Mouse (Mus musculus) liver, embryonic 14.5 days (tissue): ENCODE measurements at regions not wholly inside any gene's neighbourhood (a gene's known extent, or its start where the extent isn't known, plus 50 kb on each side); places are given as distances from the start of the nearest gene placed in this dataset.

ENCODE experiments used
- ATAC-seq: fragments of 200-750 bp; cut with Nextera tagmentation; 2 replicates; pipeline ENCODE4 v1.8.0; 2017; ENCODE audit warnings: moderate number of reproducible peaks, mild to moderate bottlenecking, moderate library complexity; ENCODE audit not compliant: insufficient read depth
- DNase-seq, 3 experiments: peaks; one replicate each; pipeline ENCODE4 v3.0.0-alpha.2; 2012 to 2013; ENCODE audit warnings: low read depth in 3 of 3, low spot score in 3 of 3
- H3K27ac ChIP-seq: fragments of 300-500 bp; sonication (generic); 2 replicates; pipeline ENCODE4 v1.5.1; 2014; ENCODE audit warnings: moderate library complexity, mild to moderate bottlenecking, control low read depth, inconsistent platforms
- H3K27me3 ChIP-seq: fragments of 300-500 bp; sonication (generic); 2 replicates; pipeline ENCODE4 v1.6.1; 2014; ENCODE audit warnings: mild to moderate bottlenecking, low read length, moderate library complexity; ENCODE audit not compliant: control insufficient read depth, insufficient read depth
- H3K36me3 ChIP-seq: fragments of 300-500 bp; sonication (generic); replicated peaks from 2 replicates; pipeline ENCODE4 v1.6.1; 2014; ENCODE audit warnings: low read depth; ENCODE audit not compliant: control insufficient read depth, insufficient read depth
- H3K4me1 ChIP-seq, 2 experiments: fragments of 200-500 bp in 1 of 2; fragments of 300-500 bp in 1 of 2; sonication (generic) in 1 of 2; replicated peaks; 2 replicates each; pipeline ENCODE4 v1.6.1; 2012 to 2014; ENCODE audit warnings: antibody characterized with exemption in 1 of 2, inconsistent platforms in 1 of 2, low read length in 1 of 2; ENCODE audit not compliant: control insufficient read depth in 2 of 2, insufficient read depth in 2 of 2
- H3K4me2 ChIP-seq: fragments of 300-500 bp; sonication (generic); 2 replicates; pipeline ENCODE4 v1.6.1; 2014; ENCODE audit warnings: low read depth, mild to moderate bottlenecking, control low read depth, moderate library complexity
- H3K4me3 ChIP-seq, 2 experiments: fragments of 200-500 bp in 1 of 2; fragments of 300-500 bp in 1 of 2; sonication (generic) in 1 of 2; 2 replicates each; pipeline ENCODE4 v1.5.1; 2012 to 2014; ENCODE audit warnings: low read depth in 2 of 2, low read length in 2 of 2, mild to moderate bottlenecking in 2 of 2, control low read depth in 1 of 2, inconsistent platforms in 1 of 2, moderate library complexity in 1 of 2; ENCODE audit not compliant: insufficient read depth in 1 of 2
- H3K9ac ChIP-seq: fragments of 300-500 bp; sonication (generic); replicated peaks from 2 replicates; pipeline ENCODE4 v1.6.1; 2014; ENCODE audit warnings: mild to moderate bottlenecking, control low read depth, moderate library complexity
- H3K9me3 ChIP-seq: fragments of 300-500 bp; sonication (generic); 2 replicates; pipeline ENCODE4 v1.6.1; 2016; ENCODE audit warnings: low read length, mixed read lengths; ENCODE audit not compliant: control insufficient read depth
- CTCF ChIP-seq: IDR thresholded peaks from 2 replicates; pipeline ENCODE4 v1.5.1; 2016; ENCODE audit warnings: antibody characterized with exemption, low read depth, control low read depth
- EP300 ChIP-seq: IDR thresholded peaks from 2 replicates; pipeline ENCODE4 v1.6.1; 2016; ENCODE audit warnings: antibody characterized with exemption, low read depth
- WGBS: fragments of 180-500 bp; shearing (Covaris S2); extraction: QIAGEN DNeasy Blood & Tissue Kit; methylation state at CpG from one replicate; pipeline ENCODE4 v1.1.7; 2014; ENCODE audit not compliant: insufficient replicate concordance; 5-methylcytosine and 5-hydroxymethylcytosine counted together

- DNase-seq (no peak), ATAC-seq (no peak)
- peaks cover 0 to 4% of the 10 kb centered on the region in 2 experiments; a peak in 1 of 4 replicates for H3K4me1 ChIP-seq
- no peaks in the 10 kb centered on the region for H3K27me3 ChIP-seq
- H3K4me2 ChIP-seq: no peak overlapping the region
- TF ChIP-seq CTCF (no peak), EP300 (no peak)
- H3K4me3 ChIP-seq: no peak overlapping the region
- H3K36me3 ChIP-seq: no peaks in the 10 kb centered on the region
- H3K27ac ChIP-seq: no peak overlapping the region
- H3K9me3 ChIP-seq: no peaks in the 10 kb centered on the region
- WGBS: 32% methylated on average over 6 of the region's 6 CpGs
- H3K9ac ChIP-seq: no peak overlapping the region
These were observed 123.7 kb upstream of the Rnaseh2b start for GRCm38 (mm10) chr14:62168711-62169110.

GRCm38 (mm10) chr14:62170385-62170784 lies 122.0 kb upstream of the Rnaseh2b start:
- H3K4me1 ChIP-seq: peaks cover 0 to 4% of the 10 kb centered on the region in 2 experiments; a peak in 1 of 4 replicates
- no peak overlapping the region for H3K27ac ChIP-seq
- no peak overlapping the region for H3K9ac ChIP-seq
- no peak for ATAC-seq
- no peaks in the 10 kb centered on the region for H3K27me3 ChIP-seq
- H3K9me3 ChIP-seq: no peaks in the 10 kb centered on the region
- DNase-seq: no peak
- TF ChIP-seq EP300: no peak
- 52% methylated on average over 5 of the region's 5 CpGs for WGBS
- H3K36me3 ChIP-seq: no peaks in the 10 kb centered on the region
- H3K4me3 ChIP-seq: no peak overlapping the region
- H3K4me2 ChIP-seq: no peak overlapping the region

GRCm38 (mm10) chr14:62171256-62172047 lies 120.9 kb upstream of the Rnaseh2b start:
- DNase-seq (no peak), ATAC-seq (no peak)
- peaks cover 0 to 2% of the 10 kb centered on the region in 2 experiments; a peak in 1 of 4 replicates for H3K4me1 ChIP-seq
- no peaks in the 10 kb centered on the region for H3K9me3 ChIP-seq
- no peak overlapping the region for H3K4me2 ChIP-seq
- H3K27me3 ChIP-seq: no peaks in the 10 kb centered on the region
- no peak overlapping the region for H3K4me3 ChIP-seq
- WGBS: 67% methylated on average over 15 of the region's 15 CpGs
- H3K36me3 ChIP-seq: no peaks in the 10 kb centered on the region
- TF ChIP-seq CTCF: no peak
- no peak for TF ChIP-seq EP300
- H3K9ac ChIP-seq: no peak overlapping the region
- H3K27ac ChIP-seq: no peak overlapping the region

DNA sequence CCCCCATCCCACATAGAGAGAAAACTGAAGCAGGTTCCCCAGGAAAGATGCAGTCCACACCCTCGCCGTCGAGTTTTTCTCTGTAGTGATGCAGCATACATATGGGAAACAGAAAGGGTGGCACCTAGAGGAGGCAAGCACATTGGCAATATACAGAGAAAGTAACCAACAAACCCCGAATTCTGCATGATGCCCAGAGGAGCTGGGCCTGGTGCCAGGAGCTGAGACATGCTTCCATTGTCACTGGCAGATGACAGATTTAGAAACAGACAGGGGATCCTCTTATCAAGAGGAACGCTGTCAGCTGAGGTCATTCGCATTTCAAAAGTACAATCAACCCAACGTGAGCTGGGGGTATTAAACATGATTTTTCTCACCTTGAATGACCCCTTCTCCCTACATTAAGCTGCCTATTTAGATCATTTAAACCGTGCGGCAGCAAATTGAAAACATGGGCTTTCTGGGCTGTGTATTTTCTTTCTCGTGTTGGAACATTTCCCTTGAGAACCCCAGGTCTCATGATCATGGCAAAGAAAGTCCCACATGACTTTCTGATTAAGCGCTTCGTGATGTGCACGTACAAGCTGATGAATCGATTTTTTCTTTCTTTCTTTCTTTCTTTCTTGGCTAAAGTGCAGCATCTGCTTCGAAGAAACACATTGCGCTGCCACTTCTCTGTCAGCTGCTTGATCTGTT lies 118.4 kb upstream of the Rnaseh2b start:
- DNase-seq (no peak), ATAC-seq (no peak)
- no peak overlapping the region for H3K9ac ChIP-seq
- no peaks in the 10 kb centered on the region for H3K27me3 ChIP-seq
- WGBS: 62% methylated on average over 16 of the region's 16 CpGs
- no peak for TF ChIP-seq CTCF
- no peak for TF ChIP-seq EP300
- H3K4me2 ChIP-seq: no peak overlapping the region
- no peak overlapping the region for H3K27ac ChIP-seq
- no peaks in the 10 kb centered on the region for H3K9me3 ChIP-seq
- no peak overlapping the region for H3K4me3 ChIP-seq
- no peaks in the 10 kb centered on the region for H3K36me3 ChIP-seq
- H3K4me1 ChIP-seq: no peaks in the 10 kb centered on the region

- DNase-seq (no peak), ATAC-seq (no peak)
- 36% methylated on average over 12 of the region's 12 CpGs for WGBS
- TF ChIP-seq EP300 (no peak), CTCF (no peak)
- no peak overlapping the region for H3K27ac ChIP-seq
- no peaks in the 10 kb centered on the region for H3K27me3 ChIP-seq
- no peak overlapping the region for H3K4me2 ChIP-seq
- no peaks in the 10 kb centered on the region for H3K9me3 ChIP-seq
- no peak overlapping the region for H3K9ac ChIP-seq
- H3K36me3 ChIP-seq: no peaks in the 10 kb centered on the region
- no peaks in the 10 kb centered on the region for H3K4me1 ChIP-seq
- no peak overlapping the region for H3K4me3 ChIP-seq
These were observed 116.9 kb upstream of the Rnaseh2b start for GRCm38 (mm10) chr14:62175384-62176048.
